Mouse (Mus musculus): Measurements from ENCODE around the gene Fam84a. TPM values are rescaled to one million over a fixed set of nuclear protein-coding genes. Genes with fewer than 3 reads are reported as not detected.
A peak's percentile ranks its signal among the peaks of the same experiment; 100 is the strongest.

The Fam84a gene
- polyA plus RNA-seq (2015; fragmentation: Nextera tagmentation; extraction: Ambion mirVana) = 29.3 and 32.8 TPM in 2 replicates

GRCm38 (mm10) chr12:14151921-14152320 lies at the start of gene Fam84a:
Gene Fam84a (minus strand): TSS chr12:14152054.
- DNase-seq (ENCODE audit: low spot score) (peak; percentile 98), ATAC-seq (ENCODE audit: low FRiP score, low TSS enrichment) (peak; percentile 97)
- TF ChIP-seq EP300 (optimal IDR thresholded peaks at IDR 0.05) (no peak), CTCF (IDR thresholded peaks at IDR 0.05; ENCODE audit: low read depth) (no peak)
- peak within 1 kb of the TSS; percentile 82 for H3K27ac ChIP-seq (replicated peaks)
- 1% methylated on average over 31 of the region's 31 CpGs for WGBS
- H3K4me1 ChIP-seq (replicated peaks; ENCODE audit: control insufficient read depth, insufficient read depth) = no peaks in the 10 kb centered on the region; the same call in 1 of the 2 replicates
- no peaks in the 10 kb centered on the region for H3K27me3 ChIP-seq (ENCODE audit: control insufficient read depth, insufficient read depth, low read length)
- H3K9me3 ChIP-seq (ENCODE audit: control insufficient read depth, low read length) = no peaks in the 10 kb centered on the region
- H3K4me2 ChIP-seq (replicated peaks; ENCODE audit: low read depth) = peak within 1 kb of the TSS; percentile 85
- no peaks in the 10 kb centered on the region for H3K36me3 ChIP-seq (ENCODE audit: control insufficient read depth, insufficient read depth, low read length)
- H3K4me3 ChIP-seq (ENCODE audit: low read depth, low read length) = peak within 1 kb of the TSS; percentile 54
- H3K9ac ChIP-seq (ENCODE audit: low read length) = peak within 1 kb of the TSS; percentile 63

- WGBS = 66% methylated on average over 3 of the region's 3 CpGs
- no peak for DNase-seq (ENCODE audit: low spot score)
These were observed 43.6 kb upstream of the Fam84a start for GRCm38 (mm10) chr12:14195479-14195878.

GRCm38 (mm10) chr12:14186689-14187195 lies 34.9 kb upstream of the Fam84a start:
- H3K9me3 ChIP-seq (ENCODE audit: control insufficient read depth, low read length) = no peaks in the 10 kb centered on the region
- no peak overlapping the region for H3K4me3 ChIP-seq (ENCODE audit: low read depth, low read length)
- no peak overlapping the region for H3K27ac ChIP-seq (replicated peaks)
- DNase-seq (ENCODE audit: low spot score) (no peak), ATAC-seq (ENCODE audit: low FRiP score, low TSS enrichment) (no peak)
- TF ChIP-seq EP300 (optimal IDR thresholded peaks at IDR 0.05) (no peak), CTCF (IDR thresholded peaks at IDR 0.05; ENCODE audit: low read depth) (no peak)
- H3K36me3 ChIP-seq (ENCODE audit: control insufficient read depth, insufficient read depth, low read length) = no peaks in the 10 kb centered on the region
- H3K9ac ChIP-seq (ENCODE audit: low read length) = no peak overlapping the region
- no peak overlapping the region for H3K4me2 ChIP-seq (replicated peaks; ENCODE audit: low read depth)
- H3K27me3 ChIP-seq (ENCODE audit: control insufficient read depth, insufficient read depth, low read length) = no peaks in the 10 kb centered on the region
- WGBS = 56% methylated on average over 3 of the region's 3 CpGs
- no peaks in the 10 kb centered on the region for H3K4me1 ChIP-seq (replicated peaks; ENCODE audit: control insufficient read depth, insufficient read depth)

More at GRCm38 (mm10) chr12:14195479-14195878, 43.6 kb upstream of the Fam84a start:
- TF ChIP-seq CTCF (IDR thresholded peaks at IDR 0.05; ENCODE audit: low read depth) (no peak), EP300 (optimal IDR thresholded peaks at IDR 0.05) (no peak)
- H3K4me1 ChIP-seq (replicated peaks; ENCODE audit: control insufficient read depth, insufficient read depth) = no peaks in the 10 kb centered on the region
- H3K27me3 ChIP-seq (ENCODE audit: control insufficient read depth, insufficient read depth, low read length) = no peaks in the 10 kb centered on the region
- no peaks in the 10 kb centered on the region for H3K9me3 ChIP-seq (ENCODE audit: control insufficient read depth, low read length)
- no peak overlapping the region for H3K27ac ChIP-seq (replicated peaks)
- no peak overlapping the region for H3K4me3 ChIP-seq (ENCODE audit: low read depth, low read length)
- no peak for ATAC-seq (ENCODE audit: low FRiP score, low TSS enrichment)
- H3K4me2 ChIP-seq (replicated peaks; ENCODE audit: low read depth) = no peak overlapping the region
- no peak overlapping the region for H3K9ac ChIP-seq (ENCODE audit: low read length)
- no peaks in the 10 kb centered on the region for H3K36me3 ChIP-seq (ENCODE audit: control insufficient read depth, insufficient read depth, low read length)

- no peaks in the 10 kb centered on the region for H3K4me1 ChIP-seq (replicated peaks; ENCODE audit: control insufficient read depth, insufficient read depth)
- DNase-seq (ENCODE audit: low spot score) (peak; percentile 20), ATAC-seq (ENCODE audit: low FRiP score, low TSS enrichment) (no peak)
- H3K9ac ChIP-seq (ENCODE audit: low read length) = no peak overlapping the region
- no peaks in the 10 kb centered on the region for H3K27me3 ChIP-seq (ENCODE audit: control insufficient read depth, insufficient read depth, low read length)
- no peaks in the 10 kb centered on the region for H3K9me3 ChIP-seq (ENCODE audit: control insufficient read depth, low read length)
- 36% methylated on average over 2 of the region's 2 CpGs for WGBS
- no peak overlapping the region for H3K27ac ChIP-seq (replicated peaks)
- H3K36me3 ChIP-seq (ENCODE audit: control insufficient read depth, insufficient read depth, low read length) = no peaks in the 10 kb centered on the region
- no peak overlapping the region for H3K4me2 ChIP-seq (replicated peaks; ENCODE audit: low read depth)
- no peak overlapping the region for H3K4me3 ChIP-seq (ENCODE audit: low read depth, low read length)
- TF ChIP-seq CTCF (IDR thresholded peaks at IDR 0.05; ENCODE audit: low read depth) (no peak), EP300 (optimal IDR thresholded peaks at IDR 0.05) (peak; percentile 42)
These were observed 13.9 kb upstream of the Fam84a start for GRCm38 (mm10) chr12:14165713-14166112.

- WGBS = 93% methylated on average over 1 of the region's 1 CpGs
- Histone ChIP-seq H3K4me2 (replicated peaks; ENCODE audit: low read depth) (no peak overlapping the region), H3K9ac (ENCODE audit: low read length) (no peak overlapping the region), H3K27me3 (ENCODE audit: control insufficient read depth, insufficient read depth, low read length) (no peaks in the 10 kb centered on the region), H3K4me3 (ENCODE audit: low read depth, low read length) (no peak overlapping the region), H3K9me3 (ENCODE audit: control insufficient read depth, low read length) (no peaks in the 10 kb centered on the region), H3K4me1 (replicated peaks; ENCODE audit: control insufficient read depth, insufficient read depth) (no peaks in the 10 kb centered on the region), H3K27ac (replicated peaks) (no peak overlapping the region), H3K36me3 (ENCODE audit: control insufficient read depth, insufficient read depth, low read length) (no peaks in the 10 kb centered on the region)
- ATAC-seq (ENCODE audit: low FRiP score, low TSS enrichment) (no peak), DNase-seq (ENCODE audit: low spot score) (no peak)
- TF ChIP-seq EP300 (optimal IDR thresholded peaks at IDR 0.05) (no peak), CTCF (IDR thresholded peaks at IDR 0.05; ENCODE audit: low read depth) (no peak)
These were observed 13.1 kb upstream of the Fam84a start for GRCm38 (mm10) chr12:14164936-14165335.

GRCm38 (mm10) chr12:14152426-14152825 lies 572 bp upstream of the Fam84a start:
- no peak for TF ChIP-seq CTCF (IDR thresholded peaks at IDR 0.05; ENCODE audit: low read depth)
- no peak for TF ChIP-seq EP300 (optimal IDR thresholded peaks at IDR 0.05)
- Histone ChIP-seq H3K4me2 (replicated peaks; ENCODE audit: low read depth) (peak overlapping the region; percentile 85), H3K36me3 (ENCODE audit: control insufficient read depth, insufficient read depth, low read length) (no peaks in the 10 kb centered on the region), H3K9ac (ENCODE audit: low read length) (peak overlapping the region; percentile 54), H3K9me3 (ENCODE audit: control insufficient read depth, low read length) (no peaks in the 10 kb centered on the region), H3K27ac (replicated peaks) (0 out of 2 replicates have a peak overlapping the region, but pooled peaks have one; percentile 24), H3K4me3 (ENCODE audit: low read depth, low read length) (peak overlapping the region; percentile 54), H3K4me1 (replicated peaks; ENCODE audit: control insufficient read depth, insufficient read depth) (no peaks in the 10 kb centered on the region; the same call in 1 of the 2 replicates), H3K27me3 (ENCODE audit: control insufficient read depth, insufficient read depth, low read length) (no peaks in the 10 kb centered on the region)
- ATAC-seq (ENCODE audit: low FRiP score, low TSS enrichment) (no peak), DNase-seq (ENCODE audit: low spot score) (peak; percentile 30)
- 2% methylated on average over 14 of the region's 14 CpGs for WGBS

Data from stomach, postnatal 0 days (tissue).